Mouse (Mus musculus): ENCODE data around the gene Ptpro. TPM values are rescaled to one million over a fixed set of nuclear protein-coding genes. Genes with fewer than 3 reads are reported as not detected.

Gene Ptpro
- total and polyA plus RNA-seq, 3 experiments: 0.11 to 0.16 TPM; not detected in 1

GRCm38 (mm10) chr6:137268019-137268418, 15.9 kb downstream of the Ptpro start:
- no peak for TF ChIP-seq SIN3A (IDR thresholded peaks at IDR 0.05; ENCODE audit: low read length)
- no peak for TF ChIP-seq BHLHE40 (IDR thresholded peaks at IDR 0.05; ENCODE audit: low read depth, low read length)
- no peak for TF ChIP-seq ETS1 (conservative IDR thresholded peaks at IDR 0.05; ENCODE audit: low read depth, low read length)
- no peak for TF ChIP-seq MEF2A (IDR thresholded peaks at IDR 0.05; ENCODE audit: borderline replicate concordance, low read depth, low read length)
- TF ChIP-seq JUND (conservative IDR thresholded peaks at IDR 0.05; ENCODE audit: low read depth, low read length): no peak
- TF ChIP-seq MXI1 (IDR thresholded peaks at IDR 0.05; ENCODE audit: low read depth, low read length): no peak
- no peak for TF ChIP-seq HCFC1 (IDR thresholded peaks at IDR 0.05; ENCODE audit: low read depth, low read length)
- no peak for TF ChIP-seq TCF12 (IDR thresholded peaks at IDR 0.05; ENCODE audit: low read depth, low read length)
- TF ChIP-seq MYC (IDR thresholded peaks at IDR 0.05; ENCODE audit: low read depth, low read length): no peak
- TF ChIP-seq CHD1 (IDR thresholded peaks at IDR 0.05; ENCODE audit: low read depth, low read length): no peak
- no peak for TF ChIP-seq JUN (IDR thresholded peaks at IDR 0.05; ENCODE audit: insufficient read depth, low read depth, low read length)
- no peak for TF ChIP-seq ZC3H11A (IDR thresholded peaks at IDR 0.05; ENCODE audit: low read depth, low read length)
- TF ChIP-seq CTCF (conservative IDR thresholded peaks at IDR 0.05 in 1 of 2, IDR thresholded peaks at IDR 0.05 in 1 of 2; ENCODE audit: low read depth in 2 of 2, low read length in 2 of 2): no peak
- no peak for TF ChIP-seq MAZ (IDR thresholded peaks at IDR 0.05; ENCODE audit: low read depth, low read length)
- no peak for TF ChIP-seq POLR2A (IDR thresholded peaks at IDR 0.05; ENCODE audit: low read depth, low read length)
- TF ChIP-seq RCOR1 (conservative IDR thresholded peaks at IDR 0.05; ENCODE audit: low read depth, low read length): no peak
- no peaks in the 10 kb centered on the region for H3K36me3 ChIP-seq (replicated peaks in 1 of 2; ENCODE audit: control insufficient read depth in 1 of 2, insufficient read depth in 1 of 2, low read length in 1 of 2)
- H3K27me3 ChIP-seq (replicated peaks): no peaks in the 10 kb centered on the region
- DNase-seq (ENCODE audit: extremely low read depth): no peak
- H3K9me3 ChIP-seq (replicated peaks; ENCODE audit: low read length): no peaks in the 10 kb centered on the region
- in situ Hi-C loops (cut with MboI; ENCODE audit: low pct_ligation_motif_present, low pct_unique_long_range_greater_than_20kb, low sequenced_read_pairs): no loop called here
- H3K4me1 ChIP-seq (ENCODE audit: control insufficient read depth in 1 of 2, insufficient read depth in 2 of 2): 0 out of 4 replicates have a peak, but pooled peaks cover 0 to 4% of the 10 kb centered on the region in 2 experiments
- no peak overlapping the region for H3K9ac ChIP-seq (ENCODE audit: insufficient read depth, low read depth)
- no peaks in the 10 kb centered on the region for H3K79me2 ChIP-seq (replicated peaks; ENCODE audit: control insufficient read depth, extremely low read depth, insufficient read depth, poor library complexity, severe bottlenecking)
- no peak overlapping the region for H3K27ac ChIP-seq (ENCODE audit: insufficient read depth, low read depth)
- no peak overlapping the region for H3K4me2 ChIP-seq (ENCODE audit: insufficient read depth, low read depth, poor library complexity, severe bottlenecking)
- dilution Hi-C loops (cut with MboI; ENCODE audit: extremely low pct_ligation_motif_present, extremely low pct_unique_long_range_greater_than_20kb, low sequenced_read_pairs): no loop called here
- H3K4me3 ChIP-seq (replicated peaks in 1 of 3; ENCODE audit: low read depth in 2 of 3, low read length in 2 of 3, poor library complexity in 1 of 3): no peak overlapping the region

GRCm38 (mm10) chr6:137268592-137268991, 16.5 kb downstream of the Ptpro start:
- TF ChIP-seq SMC3 (IDR thresholded peaks at IDR 0.05; ENCODE audit: low read depth, low read length): no peak
- TF ChIP-seq JUND (conservative IDR thresholded peaks at IDR 0.05; ENCODE audit: low read depth, low read length): no peak
- no peak for TF ChIP-seq CHD2 (IDR thresholded peaks at IDR 0.05; ENCODE audit: low read length)
- no peak for TF ChIP-seq NRF1 (IDR thresholded peaks at IDR 0.05; ENCODE audit: low read depth, low read length)
- TF ChIP-seq MAX (IDR thresholded peaks at IDR 0.05; ENCODE audit: low read length): no peak
- dilution Hi-C loops (cut with MboI; ENCODE audit: extremely low pct_ligation_motif_present, extremely low pct_unique_long_range_greater_than_20kb, low sequenced_read_pairs): no loop called here
- no peak for DNase-seq (ENCODE audit: extremely low read depth)

More at GRCm38 (mm10) chr6:137268592-137268991, 16.5 kb downstream of the Ptpro start:
- H3K36me3 ChIP-seq (replicated peaks in 1 of 2; ENCODE audit: control insufficient read depth in 1 of 2, insufficient read depth in 1 of 2, low read length in 1 of 2): no peaks in the 10 kb centered on the region
- no peak overlapping the region for H3K4me2 ChIP-seq (ENCODE audit: insufficient read depth, low read depth, poor library complexity, severe bottlenecking)
- in situ Hi-C loops (cut with MboI; ENCODE audit: low pct_ligation_motif_present, low pct_unique_long_range_greater_than_20kb, low sequenced_read_pairs): no loop called here
- H3K27ac ChIP-seq (ENCODE audit: insufficient read depth, low read depth): no peak overlapping the region
- H3K79me2 ChIP-seq (replicated peaks; ENCODE audit: control insufficient read depth, extremely low read depth, insufficient read depth, poor library complexity, severe bottlenecking): no peaks in the 10 kb centered on the region
- no peaks in the 10 kb centered on the region for H3K27me3 ChIP-seq (replicated peaks)
- no peak overlapping the region for H3K4me3 ChIP-seq (replicated peaks in 1 of 3; ENCODE audit: low read depth in 2 of 3, low read length in 2 of 3, poor library complexity in 1 of 3)
- H3K4me1 ChIP-seq (ENCODE audit: control insufficient read depth in 1 of 2, insufficient read depth in 2 of 2): 0 out of 4 replicates have a peak, but pooled peaks cover 0 to 4% of the 10 kb centered on the region in 2 experiments
- H3K9me3 ChIP-seq (replicated peaks; ENCODE audit: low read length): no peaks in the 10 kb centered on the region
- no peak overlapping the region for H3K9ac ChIP-seq (ENCODE audit: insufficient read depth, low read depth)
